Mouse (Mus musculus): ENCODE data around the gene Fubp1. TPM values are rescaled to one million over a fixed set of nuclear protein-coding genes. Genes with fewer than 3 reads are reported as not detected.

The Fubp1 gene
- polyA plus RNA-seq, 1 experiment: 53.4 TPM

- no peak overlapping the region for H3K4me3 ChIP-seq (ENCODE audit: insufficient read depth, poor library complexity, severe bottlenecking)
- peaks cover 17% of the 10 kb centered on the region for H3K79me3 ChIP-seq (ENCODE audit: low read depth)
- TF ChIP-seq MYOD1 (IDR thresholded peaks at IDR 0.05; ENCODE audit: control insufficient read depth, insufficient read length, low read depth) (no peak), USF1 (IDR thresholded peaks at IDR 0.05; ENCODE audit: low read depth) (no peak), CTCF (IDR thresholded peaks at IDR 0.05; ENCODE audit: control insufficient read depth, insufficient read depth, insufficient read length) (no peak), MAX (IDR thresholded peaks at IDR 0.05) (no peak), CEBPB (IDR thresholded peaks at IDR 0.05; ENCODE audit: low read depth) (no peak), MYOG (IDR thresholded peaks at IDR 0.05; ENCODE audit: control insufficient read depth, extremely low read depth, insufficient read length) (no peak), FOSL1 (IDR thresholded peaks at IDR 0.05; ENCODE audit: insufficient read depth, low read length, poor library complexity, severe bottlenecking) (no peak)
- H3K79me2 ChIP-seq (ENCODE audit: control insufficient read depth, insufficient read depth): peaks cover 12% of the 10 kb centered on the region
- peaks cover 98% of the 10 kb centered on the region for H3K36me3 ChIP-seq (ENCODE audit: control insufficient read depth, insufficient read depth)
- no peak overlapping the region for H3ac ChIP-seq (ENCODE audit: control insufficient read depth, insufficient read length, low read depth)
- H3K27me3 ChIP-seq (ENCODE audit: control insufficient read depth, insufficient read depth, insufficient read length): no peaks in the 10 kb centered on the region
Measured at GRCm38 (mm10) chr3:152235805-152236204, 25.6 kb downstream of the Fubp1 start.

- Histone ChIP-seq H3K79me2 (ENCODE audit: control insufficient read depth, insufficient read depth) (peaks cover 5% of the 10 kb centered on the region), H3K36me3 (ENCODE audit: control insufficient read depth, insufficient read depth) (peaks cover 87% of the 10 kb centered on the region), H3K4me3 (ENCODE audit: insufficient read depth, poor library complexity, severe bottlenecking) (no peak overlapping the region), H3K27me3 (ENCODE audit: control insufficient read depth, insufficient read depth, insufficient read length) (no peaks in the 10 kb centered on the region), H3K79me3 (ENCODE audit: low read depth) (peaks cover 2% of the 10 kb centered on the region), H3ac (ENCODE audit: control insufficient read depth, insufficient read length, low read depth) (no peak overlapping the region)
- no peak for TF ChIP-seq MAX (IDR thresholded peaks at IDR 0.05)
- no peak for TF ChIP-seq CTCF (IDR thresholded peaks at IDR 0.05; ENCODE audit: control insufficient read depth, insufficient read depth, insufficient read length)
- TF ChIP-seq CEBPB (IDR thresholded peaks at IDR 0.05; ENCODE audit: low read depth): no peak
- TF ChIP-seq MYOG (IDR thresholded peaks at IDR 0.05; ENCODE audit: control insufficient read depth, extremely low read depth, insufficient read length): no peak
Measured at GRCm38 (mm10) chr3:152238836-152239235, 28.6 kb downstream of the Fubp1 start.

- peaks cover 79% of the 10 kb centered on the region for H3K36me3 ChIP-seq (ENCODE audit: control insufficient read depth, insufficient read depth)
- H3ac ChIP-seq (ENCODE audit: control insufficient read depth, insufficient read length, low read depth): no peak overlapping the region
- no peaks in the 10 kb centered on the region for H3K79me2 ChIP-seq (ENCODE audit: control insufficient read depth, insufficient read depth)
- TF ChIP-seq MAX (IDR thresholded peaks at IDR 0.05) (no peak), MYOG (IDR thresholded peaks at IDR 0.05; ENCODE audit: control insufficient read depth, extremely low read depth, insufficient read length) (no peak), CEBPB (IDR thresholded peaks at IDR 0.05; ENCODE audit: low read depth) (no peak), CTCF (IDR thresholded peaks at IDR 0.05; ENCODE audit: control insufficient read depth, insufficient read depth, insufficient read length) (no peak), MYOD1 (IDR thresholded peaks at IDR 0.05; ENCODE audit: control insufficient read depth, insufficient read length, low read depth) (no peak), FOSL1 (IDR thresholded peaks at IDR 0.05; ENCODE audit: insufficient read depth, low read length, poor library complexity, severe bottlenecking) (no peak), USF1 (IDR thresholded peaks at IDR 0.05; ENCODE audit: low read depth) (no peak)
- H3K79me3 ChIP-seq (ENCODE audit: low read depth): no peaks in the 10 kb centered on the region
- no peaks in the 10 kb centered on the region for H3K27me3 ChIP-seq (ENCODE audit: control insufficient read depth, insufficient read depth, insufficient read length)
- H3K4me3 ChIP-seq (ENCODE audit: insufficient read depth, poor library complexity, severe bottlenecking): no peak overlapping the region
Measured at GRCm38 (mm10) chr3:152239592-152239991, 29.4 kb downstream of the Fubp1 start.

GRCm38 (mm10) chr3:152241098-152241497 lies 30.9 kb downstream of the Fubp1 start:
- TF ChIP-seq MAX (IDR thresholded peaks at IDR 0.05): no peak
- no peak for TF ChIP-seq CEBPB (IDR thresholded peaks at IDR 0.05; ENCODE audit: low read depth)
- no peak for TF ChIP-seq FOSL1 (IDR thresholded peaks at IDR 0.05; ENCODE audit: insufficient read depth, low read length, poor library complexity, severe bottlenecking)
- no peak for TF ChIP-seq CTCF (IDR thresholded peaks at IDR 0.05; ENCODE audit: control insufficient read depth, insufficient read depth, insufficient read length)
- no peak for TF ChIP-seq MYOD1 (IDR thresholded peaks at IDR 0.05; ENCODE audit: control insufficient read depth, insufficient read length, low read depth)
- no peak for TF ChIP-seq USF1 (IDR thresholded peaks at IDR 0.05; ENCODE audit: low read depth)
- TF ChIP-seq MYOG (IDR thresholded peaks at IDR 0.05; ENCODE audit: control insufficient read depth, extremely low read depth, insufficient read length): no peak
- Histone ChIP-seq H3K36me3 (ENCODE audit: control insufficient read depth, insufficient read depth) (peaks cover 69% of the 10 kb centered on the region), H3K4me3 (ENCODE audit: insufficient read depth, poor library complexity, severe bottlenecking) (no peak overlapping the region), H3ac (ENCODE audit: control insufficient read depth, insufficient read length, low read depth) (no peak overlapping the region), H3K27me3 (ENCODE audit: control insufficient read depth, insufficient read depth, insufficient read length) (no peaks in the 10 kb centered on the region), H3K79me3 (ENCODE audit: low read depth) (no peaks in the 10 kb centered on the region), H3K79me2 (ENCODE audit: control insufficient read depth, insufficient read depth) (no peaks in the 10 kb centered on the region)

GRCm38 (mm10) chr3:152243304-152243703 lies 33.1 kb downstream of the Fubp1 start:
- H3K79me2 ChIP-seq (ENCODE audit: control insufficient read depth, insufficient read depth): no peaks in the 10 kb centered on the region
- TF ChIP-seq CTCF (IDR thresholded peaks at IDR 0.05; ENCODE audit: control insufficient read depth, insufficient read depth, insufficient read length) (no peak), FOSL1 (IDR thresholded peaks at IDR 0.05; ENCODE audit: insufficient read depth, low read length, poor library complexity, severe bottlenecking) (no peak), MYOD1 (IDR thresholded peaks at IDR 0.05; ENCODE audit: control insufficient read depth, insufficient read length, low read depth) (no peak), MYOG (IDR thresholded peaks at IDR 0.05; ENCODE audit: control insufficient read depth, extremely low read depth, insufficient read length) (no peak), CEBPB (IDR thresholded peaks at IDR 0.05; ENCODE audit: low read depth) (no peak), MAX (IDR thresholded peaks at IDR 0.05) (no peak), USF1 (IDR thresholded peaks at IDR 0.05; ENCODE audit: low read depth) (no peak)
- H3K4me3 ChIP-seq (ENCODE audit: insufficient read depth, poor library complexity, severe bottlenecking): no peak overlapping the region

More at GRCm38 (mm10) chr3:152243304-152243703, 33.1 kb downstream of the Fubp1 start:
- peaks cover 52% of the 10 kb centered on the region for H3K36me3 ChIP-seq (ENCODE audit: control insufficient read depth, insufficient read depth)
- H3K27me3 ChIP-seq (ENCODE audit: control insufficient read depth, insufficient read depth, insufficient read length): no peaks in the 10 kb centered on the region
- H3ac ChIP-seq (ENCODE audit: control insufficient read depth, insufficient read length, low read depth): no peak overlapping the region
- H3K79me3 ChIP-seq (ENCODE audit: low read depth): no peaks in the 10 kb centered on the region

All from C2C12 (cell line).